Mouse (Mus musculus) lung, adult 2 months (tissue): ENCODE measurements around the gene Rbbp8nl.

Experiments
- CTCF ChIP-seq: fragments of 200-500 bp; IDR thresholded peaks from 2 replicates; pipeline ENCODE4 v1.5.1; 2011; ENCODE audit warnings: mild to moderate bottlenecking, low read length, control low read depth; ENCODE audit not compliant: insufficient read depth
- POLR2A ChIP-seq: fragments of 200-500 bp; IDR thresholded peaks from 2 replicates; pipeline ENCODE4 v1.6.1; 2011; ENCODE audit warnings: low read depth, mild to moderate bottlenecking, control low read depth, low read length, borderline replicate concordance; ENCODE audit errors: extremely low read depth

GRCm38 (mm10) chr2:180234353-180234752 is 55.3 kb downstream of the Rbbp8nl start:
- TF ChIP-seq CTCF (no peak), POLR2A (no peak)
